Mouse (Mus musculus) adrenal gland, postnatal 14 days (tissue): Measurements from ENCODE around the gene Htt. TPM values are rescaled to one million over a fixed set of nuclear protein-coding genes. Genes with fewer than 3 reads are reported as not detected.

Experiments used
- DNase-seq: peaks from one replicate; pipeline ENCODE4 v3.0.0; 2021; ENCODE audit warnings: mixed read lengths
- microRNA-seq, 2 experiments: library from miRNA; unstranded; fragments of <30 nt; microRNA quantifications; one replicate each; pipeline ENCODE4 v1.2.0; 2021
- total RNA-seq: library from RNA; stranded (reverse); gene quantifications from 2 replicates; pipeline ENCODE4 v1.2.3, GENCODE M21; 2021

Htt gene
- total RNA-seq, 1 experiment from 2014 or later: 25.8 TPM

DNA sequence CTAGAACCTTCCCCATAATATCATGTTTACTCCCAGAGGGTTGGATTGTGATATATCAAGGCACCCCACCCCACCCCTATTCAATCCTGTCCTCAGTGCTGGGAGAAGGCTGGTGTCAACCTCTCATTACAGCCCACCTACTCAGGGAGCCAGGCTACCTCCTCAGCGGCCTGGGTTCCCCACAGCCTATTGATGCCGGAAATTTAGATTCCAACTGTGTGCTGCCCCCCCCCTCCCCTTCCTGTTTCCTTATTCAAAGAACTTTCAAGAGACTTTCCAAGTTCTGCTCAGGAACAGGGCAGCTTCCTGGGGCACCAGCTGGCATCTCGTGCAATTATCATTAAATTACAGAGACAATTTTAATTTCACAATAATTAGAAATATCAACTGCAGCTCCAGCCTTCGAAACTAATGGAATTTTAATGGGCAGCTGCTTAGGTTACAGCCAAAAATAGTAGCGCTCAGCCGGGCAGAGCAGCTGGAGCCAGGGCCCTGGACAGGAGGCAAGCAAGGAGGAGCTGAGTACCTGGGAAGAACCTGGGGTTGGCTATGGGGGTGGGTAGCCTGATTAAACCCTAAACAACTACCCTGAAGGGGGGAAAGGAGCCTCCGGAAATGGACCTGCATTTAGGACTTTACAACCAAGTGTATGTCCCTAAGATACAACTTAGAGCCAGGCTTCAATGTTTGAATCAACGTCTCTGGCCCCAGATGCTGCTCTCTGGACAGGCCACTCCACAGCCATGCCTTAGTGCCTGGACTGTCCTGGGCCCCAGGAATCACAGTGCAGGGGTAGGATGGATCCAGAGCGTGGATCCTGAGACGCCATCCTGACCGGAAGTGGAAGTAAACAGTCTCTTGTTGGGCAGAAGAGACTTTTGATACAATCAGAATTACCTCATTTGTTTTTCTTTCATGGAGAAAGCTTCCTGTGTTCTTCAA lies 170.2 kb downstream of the Htt start:
- DNase-seq: no peak

DNA sequence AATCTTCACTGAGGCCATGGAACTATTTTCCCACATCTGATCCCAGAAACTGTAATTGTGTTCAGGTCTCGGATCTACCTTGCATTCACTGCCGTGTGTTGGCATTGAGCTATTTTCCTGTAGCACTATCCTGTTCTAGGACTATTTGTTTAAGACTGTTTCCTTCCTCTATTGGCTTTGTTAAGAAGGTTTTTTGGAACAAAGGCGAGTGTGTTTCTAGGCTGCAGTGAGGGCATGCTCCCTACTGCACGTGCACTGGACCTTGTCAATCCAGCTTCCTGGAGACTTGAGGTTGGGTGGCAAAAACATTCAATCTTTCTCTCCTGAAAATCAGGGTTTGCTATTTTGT lies 170.9 kb downstream of the Htt start:
- DNase-seq: no peak

DNA sequence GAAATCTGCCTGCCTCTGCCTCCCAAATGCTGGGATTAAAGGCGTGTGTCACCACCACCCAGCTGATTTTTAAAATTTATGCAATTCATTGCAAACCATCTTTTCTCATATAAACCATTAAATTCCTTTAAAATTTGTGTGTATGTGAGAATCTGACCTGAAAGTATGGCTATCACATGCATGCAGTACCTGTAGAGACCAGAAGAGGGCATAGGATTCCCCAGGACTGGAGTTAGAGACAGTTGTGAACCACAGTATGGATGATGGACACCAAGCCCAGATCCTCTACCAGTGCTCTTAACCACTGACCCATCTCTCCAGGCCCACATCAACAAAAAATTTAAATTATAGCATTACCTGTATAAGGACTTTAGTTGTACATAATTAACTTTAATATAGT lies 171.9 kb downstream of the Htt start:
- DNase-seq: peak; percentile 20

DNA sequence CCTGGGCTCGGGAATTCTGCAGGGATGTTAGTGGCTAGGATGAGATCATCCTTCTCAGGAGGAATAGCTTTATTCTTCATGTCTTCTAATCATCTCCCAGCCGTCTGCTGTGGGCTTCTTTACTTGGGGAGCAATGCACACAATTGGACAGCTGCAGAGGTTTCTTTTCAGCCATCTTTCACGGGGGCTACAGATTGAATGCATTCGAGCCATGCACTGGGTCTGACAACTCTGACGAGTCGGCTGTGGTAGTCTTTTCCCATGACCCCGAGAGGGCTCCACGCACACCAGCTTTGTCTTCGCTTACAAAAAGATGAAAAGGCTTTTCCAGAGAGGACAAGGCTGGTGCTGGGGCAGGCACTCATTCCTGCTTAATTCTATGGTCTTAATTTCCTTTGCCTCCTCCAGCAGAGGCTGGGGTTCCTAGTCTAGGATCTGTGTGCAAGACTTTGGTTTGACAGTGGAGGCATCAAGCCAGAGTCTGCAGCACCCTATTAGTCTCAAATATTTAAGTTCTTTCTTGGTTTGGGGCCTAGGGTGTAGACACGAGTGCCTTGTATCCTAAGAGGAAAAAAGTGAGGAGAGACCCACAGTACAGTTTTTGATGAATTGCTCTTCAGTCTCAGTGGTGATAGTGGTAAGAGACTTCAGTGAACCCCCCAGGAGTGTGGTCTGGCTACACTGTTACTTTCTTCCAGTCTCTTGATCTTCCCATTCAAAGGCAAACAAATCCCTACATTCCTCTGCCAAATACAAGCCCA lies 180.3 kb downstream of the Htt start:
- DNase-seq: no peak

DNA sequence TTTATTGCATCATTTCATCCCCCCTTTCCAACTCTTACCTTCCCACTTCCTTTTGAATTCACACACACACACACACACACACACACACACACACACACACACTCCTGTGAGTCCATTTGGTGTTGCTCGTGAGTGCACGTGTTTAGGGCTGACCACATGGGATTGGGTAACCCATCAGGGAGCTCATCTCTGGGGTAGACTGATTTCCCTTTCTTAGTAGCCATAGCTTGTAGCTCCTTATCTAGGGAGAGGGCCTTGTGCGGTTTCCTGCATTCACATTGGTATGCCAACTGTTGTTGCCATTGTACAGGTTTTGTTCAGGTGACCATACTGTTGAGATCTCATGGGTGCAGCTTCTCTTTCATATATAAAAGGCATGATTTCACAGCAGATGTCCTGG lies 181.9 kb downstream of the Htt start:
- no peak for DNase-seq

DNA sequence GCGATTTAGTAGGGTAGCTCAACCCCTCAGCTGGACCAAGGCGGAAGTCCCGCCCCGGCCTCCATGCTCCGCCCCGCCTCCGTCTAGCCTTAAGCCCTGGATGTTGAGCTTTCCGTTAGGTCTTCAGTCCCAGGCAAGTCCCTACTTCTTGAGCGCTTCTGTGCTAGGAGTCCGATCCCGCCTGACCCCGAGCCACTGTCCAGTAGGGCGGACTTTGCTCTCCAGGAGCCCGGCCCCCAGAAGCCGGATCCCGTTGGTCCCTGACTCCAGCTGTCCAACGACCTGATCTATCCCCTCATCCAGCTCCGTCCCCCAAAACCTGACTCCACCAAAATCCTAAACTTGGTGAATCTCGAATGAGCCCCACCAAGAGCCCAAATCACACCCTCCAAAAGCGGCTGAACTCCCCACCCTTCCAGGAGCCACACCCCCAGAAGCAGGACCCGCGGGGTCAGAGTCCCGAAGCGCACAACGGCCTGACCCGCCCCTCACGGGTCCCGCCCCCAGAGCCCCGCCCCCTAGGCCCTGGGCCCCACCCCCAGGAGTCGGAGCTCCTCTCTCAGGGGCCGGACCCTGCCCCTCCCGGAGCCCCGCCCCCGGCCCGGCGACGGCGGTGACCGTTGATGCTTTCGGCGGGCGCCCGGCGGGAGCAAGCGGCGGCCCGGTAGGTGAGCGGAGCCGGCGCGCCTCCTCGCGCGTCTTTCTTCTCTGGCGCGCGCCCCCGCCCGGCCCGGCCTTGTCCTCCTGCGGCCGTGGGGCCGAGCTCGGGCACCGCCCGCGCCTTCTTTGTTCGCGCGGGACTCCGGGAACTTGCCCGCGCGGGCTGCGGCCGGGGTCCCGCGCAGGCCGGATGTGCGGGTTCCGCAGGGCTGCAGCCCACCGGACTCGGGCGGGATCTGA lies 187.6 kb downstream of the Htt start, which contains the start of gene Rgs12:
TSS of gene Rgs12 (plus strand) at position 585 of the 900 bp plus-strand sequence.
- DNase-seq: peak; percentile 94

DNA sequence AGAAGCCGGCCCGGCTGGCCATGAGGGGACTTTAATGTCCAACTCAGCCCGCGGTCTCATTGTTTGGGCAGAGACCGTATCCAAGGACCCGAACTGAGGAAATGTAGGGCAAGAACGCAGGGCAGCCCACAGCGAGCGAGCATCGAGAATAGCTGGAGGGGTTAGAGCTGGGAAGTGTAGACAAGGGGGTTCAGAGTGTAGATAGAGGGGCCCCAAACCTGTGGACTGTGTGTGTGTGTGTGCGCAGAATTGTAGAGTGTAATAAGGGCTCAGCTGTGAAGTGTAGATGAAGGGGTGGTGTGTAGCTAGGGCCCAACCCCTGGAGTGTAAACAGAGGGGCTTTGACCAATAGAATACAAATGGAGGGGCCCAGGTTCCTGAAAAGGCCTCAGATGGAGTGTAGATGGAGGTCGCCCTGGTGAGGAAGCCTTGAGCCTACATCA lies 188.2 kb downstream of the Htt start:
- no peak for DNase-seq

DNA sequence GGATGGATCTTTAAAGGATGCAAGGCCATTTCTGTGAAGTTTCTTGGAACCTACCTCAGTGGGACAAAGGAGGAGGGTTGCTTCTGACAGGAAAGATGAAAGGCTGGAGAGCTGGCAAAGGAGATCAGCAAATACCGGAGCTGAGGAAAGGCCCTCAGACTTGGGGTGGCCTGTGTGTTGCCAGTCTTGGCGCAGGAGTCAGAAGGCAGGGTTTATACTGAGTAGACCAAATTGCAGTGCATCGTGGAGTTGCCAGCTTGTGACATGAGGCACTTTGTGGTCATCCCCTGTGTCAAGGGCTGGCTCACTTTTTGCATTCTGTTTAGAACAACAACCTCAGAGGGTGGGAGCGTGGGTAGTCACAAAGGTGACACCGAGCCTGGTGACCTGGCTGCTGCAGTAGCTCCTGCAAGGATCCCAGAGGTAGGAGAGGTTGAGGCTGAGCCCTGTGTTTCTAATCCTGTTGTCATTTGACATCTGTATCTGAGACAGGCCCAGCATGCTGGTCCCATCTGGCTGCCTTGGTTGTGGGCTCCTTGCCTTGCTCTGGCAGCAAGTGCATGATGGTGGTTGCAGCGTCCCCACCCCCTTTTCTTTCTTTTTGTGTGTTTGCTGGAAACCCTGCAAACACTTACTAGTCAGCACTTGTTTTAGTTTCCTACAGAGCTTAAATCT lies 189.1 kb downstream of the Htt start:
- peak; percentile 45 for DNase-seq

DNA sequence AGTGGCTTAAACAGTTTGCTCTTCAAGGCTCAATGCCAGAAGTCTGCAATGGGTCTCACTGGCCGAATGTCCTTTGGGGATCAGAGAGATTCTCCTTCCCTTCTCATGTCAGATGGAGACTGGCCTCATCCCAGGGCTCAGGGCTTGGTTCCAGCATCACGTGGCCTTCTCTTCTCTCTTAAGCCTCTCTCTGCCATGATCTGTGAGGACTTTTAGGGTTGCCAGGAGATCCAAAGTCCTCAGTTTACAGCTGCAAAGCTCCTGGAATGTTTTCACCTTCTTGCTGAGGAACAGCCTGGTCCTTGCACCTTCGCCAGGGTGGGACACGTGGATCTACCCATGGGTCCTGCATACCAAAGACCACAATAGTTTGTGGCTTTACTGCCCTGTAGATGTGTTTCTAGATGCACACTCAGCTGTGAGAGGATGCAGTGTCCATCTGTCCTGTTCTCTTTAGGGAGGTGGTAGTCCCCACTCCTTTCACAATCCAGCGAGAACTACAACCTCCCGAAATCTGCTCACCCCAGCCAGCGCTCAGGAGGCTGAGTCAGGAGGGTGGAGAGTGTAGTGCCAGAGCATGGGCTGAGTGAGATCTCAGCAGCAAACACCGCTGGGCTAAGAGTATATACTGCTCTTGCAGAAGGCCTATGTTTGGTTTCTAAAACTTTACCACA lies 189.8 kb downstream of the Htt start:
- DNase-seq: no peak

DNA sequence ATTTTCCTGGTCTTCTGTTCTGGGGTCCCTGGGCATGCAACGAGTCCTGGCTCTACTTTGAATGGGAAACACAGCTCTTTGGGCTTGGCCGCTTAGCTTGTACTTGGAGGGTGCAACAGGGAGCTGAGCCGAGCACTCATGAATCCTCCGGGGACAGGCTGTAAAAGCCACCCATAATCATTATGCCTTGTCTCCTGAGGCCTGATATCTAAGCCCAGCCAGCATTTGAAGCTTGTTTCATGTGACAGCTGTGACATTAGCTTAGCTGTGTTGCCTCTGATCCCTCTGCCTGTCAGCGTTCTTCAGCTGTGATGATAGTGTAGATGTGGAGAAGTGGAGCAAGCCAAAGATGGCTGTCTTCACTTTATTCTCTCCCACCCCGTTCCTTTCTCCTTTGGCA lies 193.0 kb downstream of the Htt start:
- no peak for DNase-seq

DNA sequence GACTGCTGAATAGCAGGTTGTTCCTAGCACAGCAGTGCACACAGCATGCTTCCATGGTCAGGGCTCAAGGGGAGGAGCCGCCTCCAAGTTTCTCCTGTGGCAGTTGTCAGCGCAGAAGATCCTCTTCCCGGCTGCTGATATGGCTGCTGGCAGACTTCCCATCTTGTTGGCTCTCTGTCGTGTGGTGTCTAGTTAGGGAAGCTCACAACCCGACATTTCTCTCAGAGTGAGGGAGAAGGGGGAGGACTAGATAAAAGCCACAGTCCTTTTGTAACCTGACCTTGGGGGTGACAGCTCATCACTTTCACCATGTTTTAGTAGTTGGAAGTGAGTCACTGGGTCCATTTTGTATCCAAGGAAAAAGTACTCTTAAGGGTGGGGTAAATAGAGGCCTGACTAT lies 194.1 kb downstream of the Htt start:
- peak; percentile 89 for DNase-seq

DNA sequence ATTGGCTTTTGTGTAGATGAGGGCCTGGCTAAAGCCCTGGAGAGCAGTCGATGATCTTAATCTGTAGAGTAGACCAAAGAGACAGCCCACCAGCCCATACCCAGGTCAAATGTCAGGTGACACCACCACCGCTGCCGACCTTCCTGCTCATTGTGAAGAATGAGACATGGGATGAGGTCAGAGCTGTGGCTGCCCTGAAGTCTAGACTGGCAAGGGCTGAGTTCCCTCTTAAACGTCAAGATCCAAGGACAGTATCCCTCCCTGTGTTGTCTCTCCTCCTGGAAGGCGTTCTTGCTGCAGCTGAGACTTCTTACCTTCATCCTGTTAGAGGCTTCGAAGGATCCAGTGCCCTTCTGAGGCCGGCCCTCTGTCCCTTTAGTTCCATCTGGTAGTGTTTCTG lies 194.6 kb downstream of the Htt start:
- peak; percentile 59 for DNase-seq

DNA sequence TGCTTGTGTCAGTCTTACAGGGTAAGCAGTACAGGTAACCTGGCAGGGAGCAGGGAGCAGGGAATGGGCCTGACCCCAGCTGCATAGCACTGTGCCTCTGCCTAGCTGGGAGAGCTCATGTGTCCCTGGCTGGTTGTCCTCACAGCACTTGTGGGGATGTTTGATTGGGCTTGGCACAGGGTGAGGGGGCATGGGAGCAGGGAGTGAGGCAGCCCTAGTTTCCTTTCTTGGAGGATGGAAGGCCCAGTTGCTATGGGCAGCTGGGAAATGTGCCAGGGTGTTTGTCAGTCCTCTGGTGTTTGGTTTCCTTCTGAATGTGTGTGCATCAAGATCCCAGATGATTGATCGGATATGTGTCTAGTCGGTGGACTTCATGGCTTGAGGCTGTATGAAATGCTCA lies 195.5 kb downstream of the Htt start:
- DNase-seq: peak; percentile 53

DNA sequence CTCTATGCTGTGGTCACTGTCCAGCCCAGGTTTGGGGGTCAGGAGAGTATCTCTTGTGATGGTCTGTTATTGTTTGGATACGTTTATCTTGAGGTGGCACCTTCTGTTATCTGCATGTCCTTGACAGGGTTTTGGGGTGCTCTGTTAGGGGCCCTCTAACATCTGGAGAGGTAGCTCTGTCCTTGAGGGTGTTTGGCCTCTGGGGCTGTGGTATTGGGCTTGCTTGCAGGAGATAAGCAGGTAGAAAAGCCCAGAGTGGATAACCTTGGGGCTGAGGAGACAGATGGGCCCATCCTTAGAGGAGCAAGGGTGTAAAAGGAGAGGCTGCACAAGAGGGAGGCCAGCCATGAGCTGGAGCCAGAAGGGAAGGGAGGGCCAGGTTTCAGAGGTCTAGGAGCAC lies 198.5 kb downstream of the Htt start:
- no peak for DNase-seq

Small RNA genes lying within 50 kb of the gene (microRNA-seq; reads per million reads assigned to microRNA genes)
- 0 reads per million in 2 experiments for gene Mir467g

Other genes with a start within 250 kb of the Htt start
- gene Tnip2, start 247.7 kb upstream of the Htt start, total RNA-seq: 12.1 and 14.8 TPM in 2 replicates
- 6.5 and 11.8 TPM in 2 replicates for gene Sh3bp2, start 235.9 kb upstream of the Htt start, total RNA-seq
- 149 and 175 TPM in 2 replicates for gene Add1, start 188.1 kb upstream of the Htt start, total RNA-seq
- gene Mfsd10, start 124.5 kb upstream of the Htt start, total RNA-seq: 37.6 and 40.3 TPM in 2 replicates
- 21.9 and 26.8 TPM in 2 replicates for gene Nop14, start 101.6 kb upstream of the Htt start, total RNA-seq
- gene Grk4, start 101.4 kb upstream of the Htt start, total RNA-seq: 2.1 and 2.7 TPM in 2 replicates
- gene Msantd1, start 146.3 kb downstream of the Htt start, total RNA-seq: 1.4 TPM in 2 replicates
- gene Rgs12, start 187.7 kb downstream of the Htt start, total RNA-seq: 31.0 and 31.9 TPM in 2 replicates